Mouse (Mus musculus) urinary bladder, adult 18-20 months (tissue): Measurements from ENCODE around the gene Arid3a.

Source experiments
- DNase-seq, 2 experiments: peaks; one replicate each; pipeline ENCODE4 v3.0.0; 2022; ENCODE audit warnings: low spot score in 2 of 2, mixed read lengths in 2 of 2

Gene Arid3a

GRCm38 (mm10) chr10:79976071-79976721 is 49.4 kb downstream of the Arid3a start:
- DNase-seq = no peak

DNA sequence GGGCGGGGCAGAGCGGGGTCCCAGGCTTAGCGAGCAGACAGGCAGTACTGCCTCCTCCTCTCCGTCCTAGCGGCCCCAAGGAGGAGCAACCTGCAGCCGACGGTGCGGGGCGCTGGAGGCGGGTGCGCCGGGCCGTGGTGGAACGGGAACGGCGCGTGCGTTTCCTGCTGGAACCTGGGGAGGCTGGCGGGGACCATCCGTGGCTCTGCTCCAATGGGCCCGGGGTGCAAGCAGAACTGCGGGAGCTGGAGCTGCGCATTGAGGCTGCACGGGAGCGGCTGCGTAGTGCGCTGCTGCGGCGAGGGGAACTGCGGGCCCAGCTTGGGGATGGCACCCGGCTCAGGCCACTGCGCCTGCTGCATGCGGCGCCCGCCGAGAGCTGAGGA is 49.9 kb downstream of the Arid3a start:
- no peak for DNase-seq

DNA sequence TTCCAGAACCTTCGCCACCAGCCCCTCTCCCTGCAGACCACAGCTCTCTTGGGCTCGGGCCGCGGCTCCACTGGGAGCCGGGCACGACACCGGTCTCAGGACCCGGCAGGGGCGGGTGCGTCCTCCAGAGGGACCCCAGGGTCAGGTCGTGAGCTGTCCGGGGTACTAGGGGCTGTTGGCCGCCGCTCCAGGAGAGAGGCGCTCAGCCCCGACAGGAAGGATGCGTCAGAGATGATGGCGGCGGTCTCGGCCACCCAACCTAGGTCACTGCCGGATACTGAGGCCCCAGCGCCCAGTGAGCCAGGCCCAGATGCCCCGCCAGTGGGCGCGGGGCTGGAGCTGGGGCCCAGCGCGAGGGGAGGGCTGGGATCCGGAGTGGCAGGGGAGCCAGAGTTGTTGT is 50.5 kb downstream of the Arid3a start:
- DNase-seq = no peak

- no peak for DNase-seq
These were observed 51.2 kb downstream of the Arid3a start for GRCm38 (mm10) chr10:79978061-79978460.

DNA sequence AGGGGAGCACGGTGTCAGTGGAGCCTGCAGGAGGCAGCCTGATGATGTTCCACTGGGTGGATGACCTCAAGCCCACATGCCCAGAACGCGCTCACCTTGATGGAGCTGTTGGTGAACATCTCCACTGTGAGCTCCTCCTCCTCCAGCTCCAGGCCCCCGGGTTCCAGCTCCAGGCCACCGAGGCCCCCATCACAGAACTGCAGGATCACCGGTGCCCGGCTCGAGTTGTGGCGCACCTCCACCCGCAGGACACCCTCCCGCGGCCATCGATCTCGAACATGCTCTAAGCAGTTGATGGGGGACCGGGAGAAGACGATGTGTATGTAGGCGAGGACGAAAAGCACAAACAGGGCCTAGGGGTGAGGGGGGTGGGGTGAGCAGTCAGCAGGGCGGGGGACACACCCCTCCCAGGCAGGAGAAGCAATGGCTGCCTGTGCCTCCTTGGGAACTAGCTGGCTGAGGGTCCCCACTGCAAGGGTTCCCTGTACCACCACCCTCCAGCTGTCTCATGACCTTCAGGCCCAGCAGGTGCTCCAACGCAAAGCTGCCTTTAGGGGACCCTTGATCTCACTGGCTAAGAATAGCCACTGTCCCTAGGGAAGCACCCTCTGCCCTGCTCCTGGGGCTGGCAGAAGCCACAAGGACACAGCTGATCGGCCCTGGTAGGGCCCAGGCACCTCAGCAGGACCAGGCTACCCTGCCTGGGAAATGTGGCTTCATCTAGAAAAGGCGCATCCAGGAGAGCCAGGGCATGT is 52.7 kb downstream of the Arid3a start:
- no peak for DNase-seq

GRCm38 (mm10) chr10:79983205-79983604 is 56.4 kb downstream of the Arid3a start:
- DNase-seq = no peak

GRCm38 (mm10) chr10:79983670-79984069 is 56.8 kb downstream of the Arid3a start:
- DNase-seq = peak; percentile 50

DNA sequence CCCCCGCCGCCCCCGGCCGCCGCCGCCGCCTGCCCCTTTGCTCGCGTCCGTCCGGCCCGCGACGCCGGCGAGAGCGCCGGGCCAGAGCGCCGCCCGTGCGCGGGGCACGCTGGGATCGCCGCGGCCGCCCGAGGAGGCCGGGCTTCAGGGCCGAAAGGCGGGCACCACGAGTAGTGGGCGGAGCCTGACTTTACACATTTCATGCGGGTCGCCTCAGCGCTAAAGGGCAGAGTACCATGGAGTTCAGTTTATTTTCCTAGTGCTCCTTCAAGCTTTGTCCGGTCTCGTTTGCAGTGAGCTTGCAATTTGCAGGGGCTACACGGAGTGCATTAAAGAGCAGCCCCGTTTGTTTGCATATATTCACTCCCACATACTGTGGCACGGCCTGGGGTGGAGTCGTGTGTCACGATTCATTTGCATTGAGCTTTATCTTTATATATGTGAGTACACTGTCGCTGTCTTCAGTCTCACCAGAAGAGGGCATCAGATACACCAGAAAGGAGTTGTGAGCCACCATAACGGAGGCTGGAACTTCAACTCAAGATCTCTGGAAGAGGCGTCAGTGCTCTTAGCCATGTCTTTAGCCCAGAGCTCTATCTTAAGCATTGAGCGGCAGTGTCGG is 57.5 kb downstream of the Arid3a start, which contains the start of gene Tmem259:
Gene Tmem259 (minus strand): TSS at position 136 of the 622 bp plus-strand sequence.
- DNase-seq = peak; percentile 78 to 83

DNA sequence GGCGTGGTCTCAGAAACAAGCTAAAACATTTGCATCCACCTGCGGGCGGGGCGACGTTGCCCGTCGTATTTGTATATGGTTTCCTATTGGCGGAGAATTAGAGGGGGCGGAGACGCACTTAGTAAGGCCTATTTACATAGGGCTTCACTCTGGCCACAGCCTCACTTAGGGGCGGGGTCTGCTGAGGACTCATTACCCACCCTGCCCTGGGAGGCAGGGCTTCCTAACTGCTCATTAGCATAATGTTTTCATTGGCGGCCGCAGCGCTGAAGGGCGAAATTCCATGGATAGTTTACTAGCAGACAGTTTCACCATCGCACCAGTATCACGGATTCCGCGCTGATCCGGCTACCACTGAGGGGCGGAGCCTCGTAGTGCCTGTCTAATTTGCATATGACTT is 58.0 kb downstream of the Arid3a start:
- DNase-seq = peak; percentile 84 to 95

DNA sequence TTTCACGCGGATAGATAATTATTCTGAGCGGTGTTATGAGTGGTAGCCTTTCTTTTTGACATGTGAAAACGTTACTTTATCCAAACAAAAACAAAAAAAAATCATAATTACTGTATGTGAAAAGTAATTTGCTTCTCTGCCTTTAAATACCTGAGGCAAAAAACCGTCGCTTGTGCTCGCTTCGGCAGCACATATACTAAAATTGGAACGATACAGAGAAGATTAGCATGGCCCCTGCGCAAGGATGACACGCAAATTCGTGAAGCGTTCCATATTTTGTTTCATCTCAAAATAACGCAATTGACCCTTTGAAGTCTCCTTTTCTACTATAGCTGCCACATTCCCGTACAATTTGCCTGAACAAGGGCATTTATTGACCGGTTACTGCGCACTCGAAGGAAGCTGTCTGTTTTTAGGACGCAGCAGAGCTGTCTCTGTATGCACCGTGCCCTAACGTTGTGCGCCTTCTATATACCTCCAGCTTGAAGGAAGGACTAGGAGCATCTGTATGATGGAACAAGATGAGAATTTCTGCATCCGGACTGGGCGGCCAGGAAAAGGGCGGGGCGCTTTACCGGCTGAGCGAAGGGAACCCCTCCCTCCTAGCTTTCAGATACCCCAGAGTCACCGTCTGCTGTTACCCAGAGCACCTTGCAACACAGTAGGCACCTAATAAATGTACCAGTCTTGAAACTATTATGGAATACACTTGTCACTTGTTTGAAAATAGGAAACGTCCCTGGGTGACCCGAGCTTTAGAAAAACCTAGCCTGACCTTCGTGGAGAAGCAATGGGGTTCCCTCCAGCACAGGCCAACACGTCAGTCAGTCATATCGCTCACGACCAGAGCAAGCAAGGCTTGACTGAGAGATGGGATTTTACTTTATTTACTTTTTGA is 58.7 kb downstream of the Arid3a start:
- DNase-seq = peak; percentile 33 to 44

- DNase-seq = peak in 1 of 2 experiments; percentile 27
These were observed 59.5 kb downstream of the Arid3a start for GRCm38 (mm10) chr10:79986232-79986878.

DNA sequence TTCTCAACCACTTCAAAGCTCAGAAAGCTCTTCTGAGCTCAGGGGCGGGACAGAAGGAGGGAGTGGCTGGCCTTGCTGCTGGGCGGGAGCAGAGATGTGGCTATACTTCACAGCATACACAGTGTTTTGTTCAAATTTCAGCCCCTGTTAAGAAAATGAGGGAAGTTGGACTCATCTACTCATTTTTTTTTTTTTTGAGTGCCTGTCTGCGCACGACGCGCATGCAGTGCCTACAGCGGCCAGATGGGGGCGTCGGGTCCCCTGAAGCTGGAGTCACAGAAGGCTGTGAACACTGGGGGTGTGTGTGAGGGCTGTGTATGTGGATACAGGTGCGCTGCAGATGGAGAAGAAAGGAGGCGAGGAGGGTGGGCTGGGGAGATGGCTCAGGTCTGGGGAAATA is 60.1 kb downstream of the Arid3a start:
- DNase-seq = peak; percentile 59 to 81

GRCm38 (mm10) chr10:79987771-79988505 is 61.1 kb downstream of the Arid3a start:
- DNase-seq = peak in 1 of 2 experiments; percentile 25

GRCm38 (mm10) chr10:79988506-79989271 is 61.8 kb downstream of the Arid3a start, which contains the start of gene Cnn2:
Gene Cnn2, plus strand, starts transcription at chr10:79988584.
- peak; percentile 43 to 53 for DNase-seq

- DNase-seq = no peak
These were observed 62.5 kb downstream of the Arid3a start for GRCm38 (mm10) chr10:79989272-79989786.

DNA sequence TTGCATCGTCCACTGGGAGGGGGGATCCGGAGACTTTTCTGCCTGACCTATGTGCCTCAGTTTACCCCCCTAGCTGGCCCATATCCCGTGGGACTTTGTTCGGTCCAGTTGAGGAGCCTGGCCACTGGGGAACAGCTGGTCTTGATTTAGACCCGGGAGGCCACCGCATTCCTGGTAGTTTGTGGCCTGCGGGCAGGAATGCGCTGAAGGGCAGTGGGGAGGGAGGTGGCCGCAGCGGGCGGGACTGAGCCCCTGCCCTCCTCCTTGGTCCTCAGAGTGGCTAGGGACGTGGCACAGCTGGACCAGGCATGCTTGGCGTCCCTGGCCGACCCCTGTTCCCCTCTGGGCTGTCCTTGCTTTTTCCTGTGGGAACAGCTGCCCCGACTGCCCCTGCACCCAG is 63.0 kb downstream of the Arid3a start:
- no peak for DNase-seq

- DNase-seq = no peak
These were observed 64.3 kb downstream of the Arid3a start for GRCm38 (mm10) chr10:79991099-79991498.

DNA sequence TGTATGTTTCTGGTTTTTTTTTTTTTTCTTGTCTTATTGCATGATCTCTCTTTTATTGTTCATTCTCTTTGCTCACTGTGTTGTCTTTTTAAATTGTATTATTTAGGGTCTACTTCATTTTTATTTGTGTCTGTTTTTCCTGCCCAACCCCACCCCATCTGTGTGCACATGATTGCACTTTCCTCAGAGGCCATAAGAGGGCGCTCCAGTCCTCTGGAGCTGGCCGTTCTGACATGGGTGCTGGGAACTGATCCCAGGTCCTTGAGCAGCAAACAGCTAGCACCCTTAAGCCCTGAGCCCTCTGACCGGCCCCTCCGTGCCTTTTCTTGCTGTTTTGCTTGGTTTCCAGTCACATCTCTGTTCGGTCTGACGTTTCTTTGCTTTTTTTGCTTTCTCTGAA is 64.7 kb downstream of the Arid3a start:
- no peak for DNase-seq

DNA sequence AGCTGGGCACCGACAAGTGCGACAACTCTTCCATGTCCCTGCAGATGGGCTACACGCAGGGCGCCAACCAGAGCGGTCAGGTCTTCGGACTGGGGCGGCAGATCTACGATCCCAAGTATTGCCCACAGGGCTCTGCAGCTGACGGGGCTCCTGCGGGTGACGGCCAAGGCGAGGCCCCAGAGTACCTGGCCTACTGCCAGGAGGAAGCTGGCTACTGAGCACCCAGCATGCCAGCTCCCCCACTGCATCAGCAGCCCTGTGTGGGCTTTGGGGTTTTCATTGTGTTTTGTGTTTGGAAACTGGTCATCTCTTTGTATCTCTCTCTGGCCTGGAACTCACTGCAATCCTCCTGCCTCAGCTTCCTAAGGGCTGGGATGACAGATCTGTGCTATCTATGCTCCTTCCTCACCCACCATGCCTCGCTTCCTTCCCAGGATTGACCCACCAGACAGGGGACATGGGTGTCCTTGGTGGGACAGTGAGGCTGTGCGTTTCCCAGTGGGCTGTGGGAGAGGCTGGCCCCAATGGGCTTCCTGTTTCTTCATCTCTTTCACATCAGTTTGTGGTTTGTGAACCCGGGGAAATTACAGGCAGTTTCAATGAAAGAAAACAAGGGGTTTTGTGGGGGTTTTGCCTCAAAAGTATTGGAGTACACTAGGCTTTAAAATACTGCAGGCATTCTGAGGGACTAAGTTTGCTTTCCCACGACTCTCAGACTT is 67.7 kb downstream of the Arid3a start:
- no peak for DNase-seq
